Mouse (Mus musculus) hindbrain, embryonic 14.5 days (tissue): ENCODE measurements around the gene Brwd1. TPM values are rescaled to one million over a fixed set of nuclear protein-coding genes. Genes with fewer than 3 reads are reported as not detected.
"Not testable (repeated sequence)": the region's sequence is repeated elsewhere in the genome, so short reads cannot be mapped to it uniquely, and the experiment has no call there.

Experiments used
- ATAC-seq: fragments of 200-750 bp; cut with Nextera tagmentation; 2 replicates; pipeline ENCODE4 v1.8.0; 2017; ENCODE audit warnings: moderate number of reproducible peaks, mild to moderate bottlenecking, moderate TSS enrichment, moderate library complexity; ENCODE audit not compliant: low FRiP score
- DNase-seq: peaks from one replicate; pipeline ENCODE4 v3.0.0-alpha.2; 2015; ENCODE audit warnings: low spot score
- H3K27ac ChIP-seq: fragments of 300-500 bp; sonication (generic); 2 replicates; pipeline ENCODE4 v1.5.1; 2014; ENCODE audit warnings: mild to moderate bottlenecking, moderate library complexity
- H3K27me3 ChIP-seq: fragments of 300-500 bp; sonication (generic); 2 replicates; pipeline ENCODE4 v1.6.1; 2014; ENCODE audit warnings: mild to moderate bottlenecking, low read length, mixed read lengths; ENCODE audit not compliant: control insufficient read depth, insufficient read depth
- H3K36me3 ChIP-seq: fragments of 300-500 bp; sonication (generic); replicated peaks from 2 replicates; pipeline ENCODE4 v1.6.1; 2014; ENCODE audit not compliant: control insufficient read depth, insufficient read depth
- H3K4me1 ChIP-seq: fragments of 300-500 bp; sonication (generic); replicated peaks from 2 replicates; pipeline ENCODE4 v1.6.1; 2014; ENCODE audit warnings: antibody characterized with exemption, low read length, mixed read lengths; ENCODE audit not compliant: control insufficient read depth, insufficient read depth
- H3K4me2 ChIP-seq: fragments of 300-500 bp; sonication (generic); replicated peaks from 2 replicates; pipeline ENCODE4 v1.6.1; 2014; ENCODE audit warnings: mild to moderate bottlenecking, moderate library complexity
- H3K4me3 ChIP-seq: fragments of 300-500 bp; sonication (generic); replicated peaks from 2 replicates; pipeline ENCODE4 v1.5.1; 2014; ENCODE audit warnings: mild to moderate bottlenecking, low read length
- H3K9ac ChIP-seq: fragments of 300-500 bp; sonication (generic); 2 replicates; pipeline ENCODE4 v1.6.1; 2014
- H3K9me3 ChIP-seq: fragments of 300-500 bp; sonication (generic); 2 replicates; pipeline ENCODE4 v1.6.1; 2016; ENCODE audit warnings: low read length; ENCODE audit not compliant: control insufficient read depth
- WGBS: fragments of 180-500 bp; shearing (Covaris S2); extraction: QIAGEN DNeasy Blood & Tissue Kit; methylation state at CpG from one replicate; pipeline ENCODE4 v1.1.7; 2014; 5-methylcytosine and 5-hydroxymethylcytosine counted together
- polyA plus RNA-seq: library from polyadenylated mRNA; unstranded; fragments of >200 nt; fragmentation: Nextera tagmentation; extraction: Ambion mirVana; gene quantifications from 2 replicates; pipeline ENCODE4 v1.2.1, GENCODE M21; 2014

Gene Brwd1
- polyA plus RNA-seq, 1 experiment from 2014 or later = 319 TPM

GRCm38 (mm10) chr16:96039538-96039937 lies 42.8 kb downstream of the Brwd1 start:
- H3K27ac ChIP-seq = no peak overlapping the region
- H3K36me3 ChIP-seq = peaks cover 99% of the 10 kb centered on the region
- DNase-seq (no peak), ATAC-seq (no peak)
- H3K9me3 ChIP-seq = no peaks in the 10 kb centered on the region
- H3K4me1 ChIP-seq = no peaks in the 10 kb centered on the region
- no peaks in the 10 kb centered on the region for H3K27me3 ChIP-seq
- no peak overlapping the region for H3K9ac ChIP-seq
- no peak overlapping the region for H3K4me3 ChIP-seq
- H3K4me2 ChIP-seq = no peak overlapping the region
- WGBS = 43% methylated on average over 6 of the region's 6 CpGs

GRCm38 (mm10) chr16:96034473-96034872 lies 47.9 kb downstream of the Brwd1 start:
- Histone ChIP-seq H3K27ac (no peak overlapping the region), H3K27me3 (no peaks in the 10 kb centered on the region), H3K9ac (no peak overlapping the region), H3K36me3 (peaks cover 99% of the 10 kb centered on the region), H3K4me1 (no peaks in the 10 kb centered on the region), H3K4me2 (no peak overlapping the region), H3K4me3 (no peak overlapping the region), H3K9me3 (no peaks in the 10 kb centered on the region)
- DNase-seq = no peak
- ATAC-seq = no peak
- 92% methylated on average over 6 of the region's 6 CpGs for WGBS

GRCm38 (mm10) chr16:96032368-96033043 lies 49.8 kb downstream of the Brwd1 start:
- no peaks in the 10 kb centered on the region for H3K27me3 ChIP-seq

GRCm38 (mm10) chr16:96030476-96031102 lies 51.7 kb downstream of the Brwd1 start:
- Histone ChIP-seq H3K27me3 (no peaks in the 10 kb centered on the region), H3K4me3 (no peak overlapping the region), H3K4me2 (no peak overlapping the region), H3K4me1 (no peaks in the 10 kb centered on the region), H3K27ac (no peak overlapping the region), H3K9me3 (no peaks in the 10 kb centered on the region), H3K36me3 (peaks cover 100% of the 10 kb centered on the region), H3K9ac (no peak overlapping the region)
- DNase-seq (no peak), ATAC-seq (no peak)
- WGBS = 97% methylated on average over 2 of the region's 2 CpGs

More at GRCm38 (mm10) chr16:96032368-96033043, 49.8 kb downstream of the Brwd1 start:
- Histone ChIP-seq H3K4me3 (no peak overlapping the region), H3K27ac (no peak overlapping the region), H3K4me1 (no peaks in the 10 kb centered on the region), H3K36me3 (peaks cover 100% of the 10 kb centered on the region), H3K9ac (no peak overlapping the region), H3K4me2 (no peak overlapping the region), H3K9me3 (no peaks in the 10 kb centered on the region)
- 92% methylated on average over 13 of the region's 13 CpGs for WGBS
- ATAC-seq (no peak), DNase-seq (no peak)

GRCm38 (mm10) chr16:96026256-96026655 lies 56.1 kb downstream of the Brwd1 start:
- H3K9me3 ChIP-seq = no peaks in the 10 kb centered on the region
- H3K4me3 ChIP-seq = no peak overlapping the region
- H3K27ac ChIP-seq = no peak overlapping the region
- 95% methylated on average over 5 of the region's 5 CpGs for WGBS
- no peaks in the 10 kb centered on the region for H3K27me3 ChIP-seq
- DNase-seq = no peak
- H3K9ac ChIP-seq = no peak overlapping the region
- H3K4me1 ChIP-seq = no peaks in the 10 kb centered on the region
- ATAC-seq = no peak
- H3K36me3 ChIP-seq = peaks cover 94% of the 10 kb centered on the region
- no peak overlapping the region for H3K4me2 ChIP-seq

GRCm38 (mm10) chr16:96025244-96025643 lies 57.1 kb downstream of the Brwd1 start:
- H3K36me3 ChIP-seq = peaks cover 94% of the 10 kb centered on the region

GRCm38 (mm10) chr16:96021045-96021444 lies 61.3 kb downstream of the Brwd1 start:
- no peak overlapping the region for H3K4me2 ChIP-seq
- no peak overlapping the region for H3K4me3 ChIP-seq
- H3K4me1 ChIP-seq = no peaks in the 10 kb centered on the region
- WGBS = 90% methylated on average over 10 of the region's 10 CpGs
- peaks cover 93% of the 10 kb centered on the region for H3K36me3 ChIP-seq
- H3K27ac ChIP-seq = no peak overlapping the region
- no peaks in the 10 kb centered on the region for H3K27me3 ChIP-seq
- DNase-seq = no peak
- H3K9me3 ChIP-seq = no peaks in the 10 kb centered on the region
- H3K9ac ChIP-seq = no peak overlapping the region
- no peak for ATAC-seq

More at GRCm38 (mm10) chr16:96025244-96025643, 57.1 kb downstream of the Brwd1 start:
- no peaks in the 10 kb centered on the region for H3K27me3 ChIP-seq
- H3K4me3 ChIP-seq = no peak overlapping the region
- no peaks in the 10 kb centered on the region for H3K4me1 ChIP-seq
- ATAC-seq (no peak), DNase-seq (no peak)
- H3K4me2 ChIP-seq = no peak overlapping the region
- no peak overlapping the region for H3K9ac ChIP-seq
- 91% methylated on average over 3 of the region's 3 CpGs for WGBS
- H3K27ac ChIP-seq = no peak overlapping the region
- no peaks in the 10 kb centered on the region for H3K9me3 ChIP-seq

- not testable (repeated sequence) for ATAC-seq, H3K9me3 ChIP-seq, H3K4me1 ChIP-seq, H3K4me3 ChIP-seq, H3K27me3 ChIP-seq, H3K4me2 ChIP-seq, H3K9ac ChIP-seq, DNase-seq, H3K27ac ChIP-seq
- no CpG with 5 or more reads among the region's 10 CpGs for WGBS
- peaks cover 41% of the 10 kb centered on the region for H3K36me3 ChIP-seq
These were observed 73.2 kb downstream of the Brwd1 start for GRCm38 (mm10) chr16:96009124-96009523.

- H3K4me3 ChIP-seq, H3K27ac ChIP-seq, ATAC-seq, H3K4me2 ChIP-seq, H3K4me1 ChIP-seq, H3K9me3 ChIP-seq, H3K27me3 ChIP-seq, H3K9ac ChIP-seq, DNase-seq: not testable (repeated sequence)
- no CpG with 5 or more reads among the region's 10 CpGs for WGBS
- peaks cover 57% of the 10 kb centered on the region for H3K36me3 ChIP-seq
These were observed 78.0 kb downstream of the Brwd1 start for GRCm38 (mm10) chr16:96004278-96004677.
